9 mouse cellular contexts compared by ENCODE assay signal in genomic region chrX:73660284-73660665, GRCm38 (mm10). TPM values are rescaled to one million over a fixed set of nuclear protein-coding genes. Genes with fewer than 3 reads are reported as not detected.
DNase-seq lines count a peak whose midpoint lies in the region; ATAC-seq and TF ChIP-seq lines count a peak whose summit lies in the region.
"Had no signal": no experiment of that assay in that cellular context is flagged by ENCODE, and none has a peak within 500 bp of the region (broad histone marks: within the 10 kb centered on the region; RNA-seq: fewer than 3 reads in every experiment).

No protein-coding gene starts in this region.

- no peak for ATAC-seq in heart, embryonic 15.5 days (replicated peaks; ENCODE audit: insufficient number of reproducible peaks, insufficient read depth, low FRiP score, low read depth)
- ATAC-seq in forebrain, postnatal 0 days, result peak; percentile 13
- ATAC-seq in liver, postnatal 0 days, result no peak

- whole genome bisulfite sequencing in heart, embryonic 15.5 days, result 62% methylated on average over 3 of the region's 3 CpGs
- 48% methylated on average over 3 of the region's 3 CpGs for WGBS in forebrain, postnatal 0 days
- WGBS in liver, postnatal 0 days (ENCODE audit: insufficient replicate concordance), result 51% methylated on average over 3 of the region's 3 CpGs

- peak overlapping the region; percentile 52 for H3K4me3 ChIP-seq in heart, embryonic 15.5 days
- peak overlapping the region; percentile 49 for H3K4me3 ChIP-seq in forebrain, postnatal 0 days (ENCODE audit: low read depth, low read length)
- H3K4me3 ChIP-seq in liver, postnatal 0 days (ENCODE audit: low read depth, low read length), result peak overlapping the region; percentile 29; the same call in 1 of the 2 replicates

- H3K4me1 ChIP-seq in heart, embryonic 15.5 days (replicated peaks), result 0 out of 2 replicates have a peak, but pooled peaks cover 4% of the 10 kb centered on the region
- H3K4me1 ChIP-seq in forebrain, postnatal 0 days (ENCODE audit: insufficient read depth), result no peaks in the 10 kb centered on the region
- H3K4me1 ChIP-seq in liver, postnatal 0 days (ENCODE audit: insufficient read depth), result no peaks in the 10 kb centered on the region

- TF ChIP-seq CTCF in forebrain, postnatal 0 days (IDR thresholded peaks at IDR 0.05; ENCODE audit: low read depth), result no peak
- TF ChIP-seq CTCF in liver, postnatal 0 days (IDR thresholded peaks at IDR 0.05; ENCODE audit: low read depth), result no peak

- H3K27me3 ChIP-seq in heart, embryonic 15.5 days, result 0 out of 2 replicates have a peak, but pooled peaks cover 3% of the 10 kb centered on the region
- no peaks in the 10 kb centered on the region for H3K27me3 ChIP-seq in forebrain, postnatal 0 days (ENCODE audit: insufficient read depth, low read length)
- no peaks in the 10 kb centered on the region for H3K27me3 ChIP-seq in liver, postnatal 0 days (ENCODE audit: insufficient read depth, low read length)

- no peak for TF ChIP-seq EP300 in liver, postnatal 0 days (IDR thresholded peaks at IDR 0.05; ENCODE audit: low read depth)

- H3K4me2 ChIP-seq in heart, embryonic 15.5 days, result peak overlapping the region; percentile 86
- H3K4me2 ChIP-seq in forebrain, postnatal 0 days (ENCODE audit: low read depth), result peak overlapping the region; percentile 57
- H3K4me2 ChIP-seq in liver, postnatal 0 days (ENCODE audit: low read depth, low read length), result peak overlapping the region; percentile 72

- H3K27ac ChIP-seq in heart, embryonic 15.5 days, result no peak overlapping the region
- peak overlapping the region; percentile 85 for H3K27ac ChIP-seq in forebrain, postnatal 0 days (ENCODE audit: low read depth, low read length)
- no peak overlapping the region for H3K27ac ChIP-seq in liver, postnatal 0 days (ENCODE audit: low read depth)

- H3K9ac ChIP-seq in heart, embryonic 15.5 days, result peak overlapping the region; percentile 56
- peak overlapping the region; percentile 75 for H3K9ac ChIP-seq in forebrain, postnatal 0 days
- no peak overlapping the region for H3K9ac ChIP-seq in liver, postnatal 0 days (replicated peaks)

- H3K9me3 ChIP-seq in heart, embryonic 15.5 days (replicated peaks), result no peaks in the 10 kb centered on the region
- no peaks in the 10 kb centered on the region for H3K9me3 ChIP-seq in forebrain, postnatal 0 days (ENCODE audit: low read length)
- H3K9me3 ChIP-seq in liver, postnatal 0 days (ENCODE audit: low read length), result no peaks in the 10 kb centered on the region
- H3K9me3 ChIP-seq: G1E had no signal

- DNase-seq in heart, postnatal 4 days, result no peak
- peak; percentile 59 for DNase-seq in brain, adult 2 months (ENCODE audit: low read depth, low spot score)
- no peak for DNase-seq in forebrain, postnatal 0 days
- no peak for DNase-seq in liver, postnatal 0 days
- DNase-seq in ovary, postnatal 10 days (ENCODE audit: low spot score), result no peak
- no peak for DNase-seq in urinary bladder, postnatal 36 days (ENCODE audit: low spot score in 2 of 2)
- DNase-seq in kidney, postnatal 36 days, result no peak

- H3K36me3 ChIP-seq in heart, embryonic 15.5 days, result no peaks in the 10 kb centered on the region
- no peaks in the 10 kb centered on the region; the same call in 1 of the 2 replicates for H3K36me3 ChIP-seq in forebrain, postnatal 0 days (ENCODE audit: insufficient read depth)
- no peaks in the 10 kb centered on the region for H3K36me3 ChIP-seq in liver, postnatal 0 days (replicated peaks; ENCODE audit: insufficient read depth, low read length)
- H3K36me3 ChIP-seq: G1E had no signal

RNA-seq across cellular contexts. Expression of gene Pnck, which starts 0.4 kb away (rescaled TPM):
- 8.8 and 13.7 TPM in 2 replicates for polyA plus RNA-seq in heart, embryonic 15.5 days (2015; fragmentation: Nextera tagmentation; extraction: Ambion mirVana)
- total RNA-seq in heart, postnatal 4 days (2021), result 10 to 100 TPM; 10.4 to 12.7 TPM
- 104 and 117 TPM in 2 replicates for total RNA-seq in forebrain, postnatal 0 days (2014; rRNA removed)
- polyA plus RNA-seq in forebrain, postnatal 0 days (2015; fragmentation: Nextera tagmentation; extraction: Ambion mirVana), result 136 and 145 TPM in 2 replicates
- 0.61 and 0.66 TPM in 2 replicates for polyA plus RNA-seq in liver, postnatal 0 days (2015; fragmentation: Nextera tagmentation; extraction: Ambion mirVana)
- total RNA-seq: G1E had no signal
- polyA plus RNA-seq: G1E had no signal

RNA-seq across cellular contexts. Expression of gene Slc6a8, which starts 12.7 kb away (rescaled TPM):
- 7.5 and 8.1 TPM in 2 replicates for polyA plus RNA-seq in heart, embryonic 15.5 days (2015; fragmentation: Nextera tagmentation; extraction: Ambion mirVana)
- total RNA-seq in heart, postnatal 4 days (2021), result 100 to 1,000 TPM; 120 TPM
- 39.5 and 45.4 TPM in 2 replicates for total RNA-seq in forebrain, postnatal 0 days (2014; rRNA removed)
- 3.9 and 5.8 TPM in 2 replicates for polyA plus RNA-seq in forebrain, postnatal 0 days (2015; fragmentation: Nextera tagmentation; extraction: Ambion mirVana)
- 0.72 and 0.81 TPM in 2 replicates for polyA plus RNA-seq in liver, postnatal 0 days (2015; fragmentation: Nextera tagmentation; extraction: Ambion mirVana)

RNA-seq across cellular contexts. Expression of gene Dusp9, which starts 21.1 kb away (rescaled TPM):
- polyA plus RNA-seq in heart, embryonic 15.5 days (2015; fragmentation: Nextera tagmentation; extraction: Ambion mirVana), result 1.4 and 2.4 TPM in 2 replicates
- total RNA-seq in heart, postnatal 4 days (2021), result under 1 TPM; 0.18 to 0.19 TPM
- 0.19 and 0.92 TPM in 2 replicates for total RNA-seq in forebrain, postnatal 0 days (2014; rRNA removed)
- polyA plus RNA-seq in forebrain, postnatal 0 days (2015; fragmentation: Nextera tagmentation; extraction: Ambion mirVana), result 0.23 and 0.28 TPM in 2 replicates
- 3.9 and 4.2 TPM in 2 replicates for polyA plus RNA-seq in liver, postnatal 0 days (2015; fragmentation: Nextera tagmentation; extraction: Ambion mirVana)

RNA-seq across cellular contexts. Expression of gene Bcap31, which starts 55.7 kb away (rescaled TPM):
- 163 and 175 TPM in 2 replicates for polyA plus RNA-seq in heart, embryonic 15.5 days (2015; fragmentation: Nextera tagmentation; extraction: Ambion mirVana)
- total RNA-seq in heart, postnatal 4 days (2021), result 10 to 100 TPM; 94.0 to 99.8 TPM
- total RNA-seq in forebrain, postnatal 0 days (2014; rRNA removed), result 41.9 and 45.4 TPM in 2 replicates
- 113 and 121 TPM in 2 replicates for polyA plus RNA-seq in forebrain, postnatal 0 days (2015; fragmentation: Nextera tagmentation; extraction: Ambion mirVana)
- polyA plus RNA-seq in liver, postnatal 0 days (2015; fragmentation: Nextera tagmentation; extraction: Ambion mirVana), result 143 and 144 TPM in 2 replicates

RNA-seq across cellular contexts. Expression of gene Abcd1, which starts 56.1 kb away (rescaled TPM):
- 13.1 and 17.4 TPM in 2 replicates for polyA plus RNA-seq in heart, embryonic 15.5 days (2015; fragmentation: Nextera tagmentation; extraction: Ambion mirVana)
- 10 to 100 TPM; 20.4 to 20.7 TPM for total RNA-seq in heart, postnatal 4 days (2021)
- total RNA-seq in forebrain, postnatal 0 days (2014; rRNA removed), result 11.7 and 13.8 TPM in 2 replicates
- 6.7 and 7.6 TPM in 2 replicates for polyA plus RNA-seq in forebrain, postnatal 0 days (2015; fragmentation: Nextera tagmentation; extraction: Ambion mirVana)
- 7.0 and 7.5 TPM in 2 replicates for polyA plus RNA-seq in liver, postnatal 0 days (2015; fragmentation: Nextera tagmentation; extraction: Ambion mirVana)
